Mouse (Mus musculus) stomach, embryonic 15.5 days (tissue): Measurements from ENCODE around the gene Suox. TPM values are rescaled to one million over a fixed set of nuclear protein-coding genes. Genes with fewer than 3 reads are reported as not detected.

Source experiments
- ATAC-seq: fragments of 200-750 bp; cut with Nextera tagmentation; 2 replicates; pipeline ENCODE4 v1.8.0; 2017; ENCODE audit warnings: low read depth, moderate number of reproducible peaks, moderate TSS enrichment; ENCODE audit not compliant: insufficient read depth, low FRiP score
- H3K27ac ChIP-seq: fragments of 300-500 bp; sonication (generic); 2 replicates; pipeline ENCODE4 v1.5.1; 2015; ENCODE audit warnings: mild to moderate bottlenecking, inconsistent platforms
- H3K27me3 ChIP-seq: fragments of 300-500 bp; sonication (generic); replicated peaks from 2 replicates; pipeline ENCODE4 v1.6.1; 2015; ENCODE audit warnings: inconsistent platforms
- H3K36me3 ChIP-seq: fragments of 300-500 bp; sonication (generic); 2 replicates; pipeline ENCODE4 v1.6.1; 2015; ENCODE audit warnings: inconsistent platforms
- H3K4me1 ChIP-seq: fragments of 300-500 bp; sonication (generic); 2 replicates; pipeline ENCODE4 v1.6.1; 2015; ENCODE audit warnings: inconsistent platforms
- H3K4me2 ChIP-seq: fragments of 300-500 bp; sonication (generic); 2 replicates; pipeline ENCODE4 v1.6.1; 2015; ENCODE audit warnings: mild to moderate bottlenecking, inconsistent platforms
- H3K4me3 ChIP-seq: fragments of 300-500 bp; sonication (generic); replicated peaks from 2 replicates; pipeline ENCODE4 v1.5.1; 2015; ENCODE audit warnings: inconsistent platforms
- H3K9ac ChIP-seq: fragments of 300-500 bp; sonication (generic); 2 replicates; pipeline ENCODE4 v1.6.1; 2015; ENCODE audit warnings: inconsistent platforms
- H3K9me3 ChIP-seq: fragments of 300-500 bp; sonication (generic); 2 replicates; pipeline ENCODE4 v1.6.1; 2016; ENCODE audit warnings: inconsistent platforms
- WGBS: fragments of 180-500 bp; shearing (Covaris S2); methylation state at CpG from one replicate; pipeline ENCODE4 v1.1.7; 2015; 5-methylcytosine and 5-hydroxymethylcytosine counted together
- polyA plus RNA-seq: library from polyadenylated mRNA; unstranded; fragments of >200 nt; fragmentation: Nextera tagmentation; extraction: Ambion mirVana; gene quantifications from 2 replicates; pipeline ENCODE4 v1.2.1, GENCODE M21; 2015

The Suox gene
- polyA plus RNA-seq, 1 experiment from 2014 or later = 16.2 TPM

DNA sequence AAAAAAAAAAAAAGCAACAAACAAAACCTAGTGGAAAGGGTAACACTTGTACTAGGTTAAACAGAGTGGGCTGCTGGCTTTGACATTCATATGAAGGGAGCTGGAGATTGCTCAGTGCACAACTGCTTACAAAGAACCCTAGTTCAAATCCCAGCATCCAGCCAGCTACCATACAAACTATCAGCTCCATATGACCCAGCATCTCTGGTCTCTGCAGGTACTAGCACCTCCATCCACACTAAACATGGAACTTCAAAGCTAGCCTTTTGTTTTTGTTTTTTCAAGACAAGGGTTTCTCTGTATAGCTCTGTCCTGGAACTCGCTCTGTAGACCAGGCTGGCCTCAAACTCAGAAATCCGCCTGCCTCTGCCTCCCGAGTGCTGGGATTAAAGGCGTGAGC lies 51.2 kb downstream of the Suox start:
- 81% methylated on average over 4 of the region's 4 CpGs for WGBS
- H3K27me3 ChIP-seq = no peaks in the 10 kb centered on the region
- no peak overlapping the region for H3K27ac ChIP-seq
- H3K9me3 ChIP-seq = no peaks in the 10 kb centered on the region
- no peak overlapping the region for H3K4me2 ChIP-seq
- no peak overlapping the region for H3K9ac ChIP-seq
- peaks cover 17% of the 10 kb centered on the region for H3K36me3 ChIP-seq
- H3K4me1 ChIP-seq = 0 out of 2 replicates have a peak, but pooled peaks cover 5% of the 10 kb centered on the region
- no peak overlapping the region for H3K4me3 ChIP-seq
- no peak for ATAC-seq

GRCm38 (mm10) chr10:128621986-128622520 lies 51.8 kb downstream of the Suox start:
- Histone ChIP-seq H3K9ac (no peak overlapping the region), H3K4me2 (no peak overlapping the region), H3K36me3 (peaks cover 17% of the 10 kb centered on the region), H3K4me1 (0 out of 2 replicates have a peak, but pooled peaks cover 5% of the 10 kb centered on the region), H3K9me3 (no peaks in the 10 kb centered on the region), H3K4me3 (no peak overlapping the region), H3K27ac (no peak overlapping the region), H3K27me3 (no peaks in the 10 kb centered on the region)
- WGBS = 74% methylated on average over 3 of the region's 3 CpGs
- no peak for ATAC-seq

DNA sequence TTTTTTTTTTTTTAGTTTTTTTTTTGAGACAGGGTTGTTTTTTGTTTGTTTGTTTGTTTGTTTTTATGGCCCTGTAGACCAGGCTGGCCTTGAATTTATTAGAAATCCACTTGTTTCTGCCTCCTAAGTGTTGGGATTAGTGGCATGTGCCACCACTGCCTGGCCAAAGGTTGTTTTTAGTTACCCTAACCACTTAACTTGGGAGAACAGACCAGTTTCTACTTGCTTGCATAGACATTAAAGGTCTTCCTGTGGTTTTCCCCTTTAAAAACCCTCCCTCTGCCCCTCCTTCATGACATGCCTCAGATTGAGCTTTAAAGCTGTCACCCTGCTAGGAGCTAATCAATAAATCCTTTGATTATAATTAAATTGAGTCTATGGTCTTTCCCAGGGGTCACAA lies 53.6 kb downstream of the Suox start:
- H3K9me3 ChIP-seq = no peaks in the 10 kb centered on the region
- no peak overlapping the region for H3K4me3 ChIP-seq
- no peaks in the 10 kb centered on the region for H3K27me3 ChIP-seq
- H3K27ac ChIP-seq = no peak overlapping the region
- H3K9ac ChIP-seq = no peak overlapping the region
- H3K4me2 ChIP-seq = no peak overlapping the region
- H3K36me3 ChIP-seq = peaks cover 17% of the 10 kb centered on the region
- 0 out of 2 replicates have a peak, but pooled peaks cover 2% of the 10 kb centered on the region for H3K4me1 ChIP-seq
- no peak for ATAC-seq

Other genes starting within 250 kb of the Suox start
- gene Smarcc2, start 214.8 kb downstream of the Suox start, polyA plus RNA-seq = 63.1 and 70.0 TPM in 2 replicates
- 1,838 and 1,873 TPM in 2 replicates for gene Myl6, start 179.9 kb downstream of the Suox start, polyA plus RNA-seq
- gene Myl6b, start 175.4 kb downstream of the Suox start, polyA plus RNA-seq = 3.0 and 3.4 TPM in 2 replicates
- 28.8 and 32.1 TPM in 2 replicates for gene Esyt1, start 148.2 kb downstream of the Suox start, polyA plus RNA-seq
- 12.1 and 12.4 TPM in 2 replicates for gene Zc3h10, start 126.3 kb downstream of the Suox start, polyA plus RNA-seq
- 3,689 and 3,942 TPM in 2 replicates for gene Rpl41, start 124.8 kb downstream of the Suox start, polyA plus RNA-seq
- gene Pa2g4, start 108.1 kb downstream of the Suox start, polyA plus RNA-seq = 213 and 215 TPM in 2 replicates
- 24.0 and 27.6 TPM in 2 replicates for gene Erbb3, start 84.4 kb downstream of the Suox start, polyA plus RNA-seq
- 674 and 714 TPM in 2 replicates for gene Rps26, start 47.3 kb downstream of the Suox start, polyA plus RNA-seq
- gene Ikzf4, start 28.1 kb downstream of the Suox start, polyA plus RNA-seq = 2.2 and 2.7 TPM in 2 replicates
- 68.9 and 75.1 TPM in 2 replicates for gene Rab5b, start 22.2 kb upstream of the Suox start, polyA plus RNA-seq
- 1.3 and 1.9 TPM in 2 replicates for gene Pmel, start 30.1 kb upstream of the Suox start, polyA plus RNA-seq
- gene Cdk2, start 31.0 kb upstream of the Suox start, polyA plus RNA-seq = 79.8 and 89.1 TPM in 2 replicates
- gene Dgka, start 70.8 kb upstream of the Suox start, polyA plus RNA-seq = 15.9 and 18.0 TPM in 2 replicates
- 36.1 TPM in 2 replicates for gene Pym1, start 73.8 kb upstream of the Suox start, polyA plus RNA-seq
- 1.2 and 2.0 TPM in 2 replicates for gene Mmp19, start 116.8 kb upstream of the Suox start, polyA plus RNA-seq
- 49.8 and 50.6 TPM in 2 replicates for gene Dnajc14, start 130.0 kb upstream of the Suox start, polyA plus RNA-seq
- gene Tmem198b, start 130.3 kb upstream of the Suox start, polyA plus RNA-seq = 15.4 and 16.3 TPM in 2 replicates
- gene Sarnp, start 143.3 kb upstream of the Suox start, polyA plus RNA-seq = 187 and 207 TPM in 2 replicates
- 92.8 and 95.7 TPM in 2 replicates for gene Ormdl2, start 147.6 kb upstream of the Suox start, polyA plus RNA-seq
- gene Gdf11, start 217.6 kb upstream of the Suox start, polyA plus RNA-seq = 4.4 and 4.7 TPM in 2 replicates
- gene Cd63, start 226.9 kb upstream of the Suox start, polyA plus RNA-seq = 693 and 758 TPM in 2 replicates
- gene Rdh5, start 248.8 kb upstream of the Suox start, polyA plus RNA-seq = 12.9 and 15.0 TPM in 2 replicates
- gene Bloc1s1, start 250.0 kb upstream of the Suox start, polyA plus RNA-seq = 190 and 208 TPM in 2 replicates